Mouse (Mus musculus) forebrain, postnatal 0 days (tissue): Measurements from ENCODE around the gene Phlda1. TPM values are rescaled to one million over a fixed set of nuclear protein-coding genes. Genes with fewer than 3 reads are reported as not detected.

Source experiments
- ATAC-seq: fragments of 200-750 bp; cut with Nextera tagmentation; 2 replicates; pipeline ENCODE4 v1.8.0; 2017; ENCODE audit warnings: mild to moderate bottlenecking, moderate library complexity
- DNase-seq: peaks from one replicate; pipeline ENCODE4 v3.0.0-alpha.2; 2015
- H3K27ac ChIP-seq: fragments of 300-500 bp; sonication (generic); 2 replicates; pipeline ENCODE4 v1.5.1; 2014; ENCODE audit warnings: low read depth, mild to moderate bottlenecking, antibody characterized with exemption, low read length, moderate library complexity, mixed read lengths
- H3K27me3 ChIP-seq: fragments of 300-500 bp; sonication (generic); 2 replicates; pipeline ENCODE4 v1.6.1; 2014; ENCODE audit warnings: mild to moderate bottlenecking, low read length, mixed read lengths; ENCODE audit not compliant: insufficient read depth
- H3K36me3 ChIP-seq: fragments of 300-500 bp; sonication (generic); 2 replicates; pipeline ENCODE4 v1.6.1; 2014; ENCODE audit warnings: mild to moderate bottlenecking, moderate library complexity; ENCODE audit not compliant: insufficient read depth
- H3K4me1 ChIP-seq: fragments of 300-500 bp; sonication (generic); 2 replicates; pipeline ENCODE4 v1.6.1; 2014; ENCODE audit warnings: antibody characterized with exemption; ENCODE audit not compliant: insufficient read depth
- H3K4me2 ChIP-seq: fragments of 300-500 bp; sonication (generic); 2 replicates; pipeline ENCODE4 v1.6.1; 2014; ENCODE audit warnings: low read depth, mild to moderate bottlenecking, moderate library complexity
- H3K4me3 ChIP-seq: fragments of 300-500 bp; sonication (generic); 2 replicates; pipeline ENCODE4 v1.5.1; 2014; ENCODE audit warnings: low read depth, low read length, mixed read lengths
- H3K9ac ChIP-seq: fragments of 300-500 bp; sonication (generic); 2 replicates; pipeline ENCODE4 v1.6.1; 2014; ENCODE audit warnings: mild to moderate bottlenecking
- H3K9me3 ChIP-seq: fragments of 300-500 bp; sonication (generic); 2 replicates; pipeline ENCODE4 v1.6.1; 2016; ENCODE audit warnings: low read length
- CTCF ChIP-seq: sonication (generic); IDR thresholded peaks from 2 replicates; pipeline ENCODE4 v1.5.1; 2016; ENCODE audit warnings: antibody characterized with exemption, control low read depth, low read depth
- WGBS: fragments of 180-500 bp; shearing (Covaris S2); extraction: QIAGEN DNeasy Blood & Tissue Kit; methylation state at CpG from one replicate; pipeline ENCODE4 v1.1.7; 2014; 5-methylcytosine and 5-hydroxymethylcytosine counted together
- polyA plus RNA-seq: library from polyadenylated mRNA; unstranded; fragments of >200 nt; fragmentation: Nextera tagmentation; extraction: Ambion mirVana; gene quantifications from 2 replicates; pipeline ENCODE4 v1.2.1, GENCODE M21; 2015
- total RNA-seq: library from RNA; depleted of rRNA; stranded (reverse); fragments of >200 nt; gene quantifications from 2 replicates; pipeline ENCODE4 v1.2.3, GENCODE M21; 2014

Gene Phlda1
- total and polyA plus RNA-seq, 2 experiments from 2014 or later, result 8.9 to 29.3 TPM

DNA sequence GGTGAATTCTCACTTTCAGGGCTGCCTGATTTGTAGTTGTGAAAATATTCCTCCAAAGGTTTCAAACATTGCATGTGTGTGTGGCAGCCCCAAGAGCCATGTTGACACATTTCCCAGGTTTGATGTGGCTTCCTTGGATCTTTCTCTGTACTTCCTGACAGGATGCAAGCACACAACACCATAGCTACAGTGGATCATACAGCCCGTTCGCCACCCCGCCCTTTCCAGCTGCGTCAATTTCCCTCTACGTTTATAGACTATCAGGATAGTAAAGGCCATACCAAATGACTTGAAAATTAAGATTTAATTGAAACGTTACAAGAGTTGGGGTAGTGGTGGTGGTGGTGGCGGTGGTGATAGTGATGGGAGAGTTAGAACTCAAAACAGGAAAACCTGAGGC is 3.9 kb downstream of the Phlda1 start:
- no peak overlapping the region for H3K27ac ChIP-seq
- H3K27me3 ChIP-seq, result no peaks in the 10 kb centered on the region
- H3K36me3 ChIP-seq, result no peaks in the 10 kb centered on the region
- no peaks in the 10 kb centered on the region for H3K9me3 ChIP-seq
- peak overlapping the region; percentile 81 for H3K4me2 ChIP-seq
- WGBS, result 81% methylated on average over 7 of the region's 7 CpGs
- DNase-seq, result no peak
- H3K9ac ChIP-seq, result no peak overlapping the region
- TF ChIP-seq CTCF, result no peak
- 0 out of 2 replicates have a peak, but pooled peaks cover 10% of the 10 kb centered on the region for H3K4me1 ChIP-seq
- H3K4me3 ChIP-seq, result no peak overlapping the region
- ATAC-seq, result no peak

DNA sequence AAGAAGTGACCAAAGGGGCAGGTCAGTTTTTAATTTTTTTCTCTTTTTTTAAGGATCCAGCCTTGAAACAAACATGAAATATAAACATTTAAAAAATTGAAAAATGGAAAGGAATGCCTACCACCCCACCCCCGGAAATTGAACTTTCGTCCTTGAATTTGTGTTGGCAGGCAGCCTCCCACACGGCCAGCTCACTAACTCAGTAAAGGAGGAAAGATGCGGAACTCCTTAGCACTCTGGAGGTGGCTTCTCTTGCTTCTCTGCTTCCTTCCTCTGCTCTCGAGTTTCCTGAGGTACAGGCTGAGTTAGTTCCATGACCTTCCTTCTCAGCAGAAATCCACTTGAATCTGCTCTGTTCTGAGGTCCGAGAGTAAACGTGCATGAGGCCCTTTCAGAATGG is 4.7 kb downstream of the Phlda1 start:
- no peak overlapping the region for H3K4me3 ChIP-seq
- H3K27ac ChIP-seq, result no peak overlapping the region
- no peak for TF ChIP-seq CTCF
- H3K27me3 ChIP-seq, result no peaks in the 10 kb centered on the region
- no peak overlapping the region for H3K4me2 ChIP-seq
- H3K4me1 ChIP-seq, result 0 out of 2 replicates have a peak, but pooled peaks cover 10% of the 10 kb centered on the region
- H3K9me3 ChIP-seq, result no peaks in the 10 kb centered on the region
- WGBS, result 60% methylated on average over 7 of the region's 7 CpGs
- H3K36me3 ChIP-seq, result no peaks in the 10 kb centered on the region
- no peak for ATAC-seq
- no peak for DNase-seq
- H3K9ac ChIP-seq, result no peak overlapping the region

DNA sequence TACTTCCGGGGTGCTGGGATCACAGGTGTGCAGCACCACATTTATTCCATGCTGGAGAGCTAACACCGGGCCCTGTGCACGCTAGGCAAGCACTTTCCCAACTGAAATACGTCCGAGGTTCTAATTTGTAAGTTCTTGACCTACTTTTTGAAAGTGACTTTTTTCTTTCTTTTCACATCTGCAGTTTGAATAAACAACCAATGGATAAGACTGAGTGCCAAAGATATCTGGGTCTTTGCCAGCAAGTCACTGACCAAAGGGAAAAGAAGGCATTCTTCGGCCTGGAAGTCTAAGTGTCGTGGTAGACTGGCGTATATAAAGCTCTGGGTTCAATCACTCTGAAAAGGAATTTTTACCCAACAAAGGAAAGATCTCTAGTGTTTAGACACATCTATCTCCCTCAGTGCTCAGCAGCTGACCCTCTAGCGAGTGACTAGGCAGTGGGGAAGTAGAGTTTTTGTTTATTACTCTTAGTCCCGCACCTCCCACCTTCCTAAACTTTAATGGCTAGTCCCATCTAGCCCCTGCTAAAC is 6.0 kb downstream of the Phlda1 start:
- DNase-seq, result no peak
- H3K4me2 ChIP-seq, result no peak overlapping the region
- H3K9me3 ChIP-seq, result no peaks in the 10 kb centered on the region
- no peak for ATAC-seq
- H3K27ac ChIP-seq, result no peak overlapping the region
- no peak overlapping the region for H3K9ac ChIP-seq
- H3K27me3 ChIP-seq, result no peaks in the 10 kb centered on the region
- no peaks in the 10 kb centered on the region for H3K36me3 ChIP-seq
- no peak overlapping the region for H3K4me3 ChIP-seq
- 0 out of 2 replicates have a peak, but pooled peaks cover 10% of the 10 kb centered on the region for H3K4me1 ChIP-seq
- no peak for TF ChIP-seq CTCF
- 65% methylated on average over 10 of the region's 10 CpGs for WGBS

DNA sequence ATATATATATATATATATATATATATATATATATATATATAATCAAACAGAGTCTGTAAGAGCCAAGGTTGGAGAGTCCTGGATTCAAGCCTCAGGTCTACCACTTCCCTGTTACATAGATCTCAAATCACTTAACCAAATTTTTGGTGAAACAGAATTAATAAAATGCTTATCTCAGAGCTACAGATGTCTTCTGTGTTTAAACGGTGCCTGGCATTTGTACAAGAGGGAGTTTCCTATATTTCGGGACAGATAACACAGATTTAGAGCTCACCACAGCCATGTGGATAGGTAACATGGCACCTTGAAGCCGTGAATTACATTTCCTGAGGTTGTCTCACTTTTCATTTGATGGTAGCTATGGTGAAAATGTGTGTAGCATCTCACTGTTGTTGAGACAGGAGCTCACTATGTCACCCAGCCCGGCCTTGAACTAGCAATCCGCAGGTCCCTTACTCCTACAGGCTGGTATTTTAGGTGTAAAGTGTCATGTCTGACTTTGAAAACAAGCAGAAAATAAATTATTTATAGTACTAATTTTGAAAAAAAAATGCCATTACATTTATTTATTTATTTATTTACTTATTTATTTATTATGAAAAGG is 8.3 kb downstream of the Phlda1 start:
- no peak overlapping the region for H3K9ac ChIP-seq
- H3K4me1 ChIP-seq, result 0 out of 2 replicates have a peak, but pooled peaks cover 5% of the 10 kb centered on the region
- DNase-seq, result no peak
- no peak overlapping the region for H3K27ac ChIP-seq
- no peak for ATAC-seq
- no peak overlapping the region for H3K4me3 ChIP-seq
- H3K36me3 ChIP-seq, result no peaks in the 10 kb centered on the region
- no peak overlapping the region for H3K4me2 ChIP-seq
- H3K9me3 ChIP-seq, result no peaks in the 10 kb centered on the region
- H3K27me3 ChIP-seq, result no peaks in the 10 kb centered on the region
- TF ChIP-seq CTCF, result no peak
- 91% methylated on average over 5 of the region's 5 CpGs for WGBS

DNA sequence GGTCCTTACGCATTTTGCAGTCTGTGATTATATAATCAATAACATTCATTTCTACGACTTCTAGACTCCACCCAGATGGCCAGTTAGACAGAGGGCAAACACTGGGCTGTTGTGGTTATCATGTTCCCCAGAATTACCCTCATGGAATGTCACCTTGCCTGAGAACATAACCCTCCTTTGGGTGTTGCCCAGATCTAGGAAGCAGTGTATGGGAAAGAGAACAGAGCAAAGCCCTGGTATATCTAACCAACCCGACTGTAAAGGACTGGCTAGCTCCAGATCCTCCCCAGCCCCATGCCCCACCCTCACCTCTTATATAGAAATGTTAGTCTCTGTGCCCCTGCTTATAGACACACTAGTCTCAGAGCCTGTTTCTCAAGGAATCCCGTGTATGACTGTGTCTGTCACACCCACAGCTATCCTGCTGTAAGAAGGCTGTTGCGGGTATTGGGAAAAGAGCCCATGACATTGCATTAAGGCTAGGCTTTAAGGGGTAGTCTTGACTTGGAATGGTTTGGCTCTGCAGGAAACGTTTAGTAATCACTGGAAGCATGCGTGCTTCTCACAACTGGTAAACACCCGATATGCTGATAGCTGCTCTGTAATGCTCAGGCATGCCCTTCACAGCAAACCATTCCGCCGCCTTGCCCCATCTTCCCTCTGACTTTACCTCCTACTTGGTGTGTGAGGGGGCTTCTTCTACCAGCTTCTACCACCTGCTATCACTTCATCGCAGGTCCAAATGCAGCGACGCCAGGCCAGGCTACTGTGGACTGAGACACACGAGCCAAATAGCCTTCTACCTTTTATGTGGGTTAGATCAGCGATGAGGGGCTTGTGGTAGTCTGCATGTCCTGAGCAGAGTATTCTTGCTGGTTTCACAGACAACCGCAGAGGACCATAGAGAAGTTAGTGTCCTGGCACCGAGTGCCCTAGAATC is 9.3 kb downstream of the Phlda1 start:
- H3K4me3 ChIP-seq, result no peak overlapping the region
- no peaks in the 10 kb centered on the region for H3K9me3 ChIP-seq
- 90% methylated on average over 17 of the region's 17 CpGs for WGBS
- no peak overlapping the region for H3K9ac ChIP-seq
- no peak for DNase-seq
- H3K27ac ChIP-seq, result no peak overlapping the region
- H3K27me3 ChIP-seq, result no peaks in the 10 kb centered on the region
- no peak for TF ChIP-seq CTCF
- 0 out of 2 replicates have a peak, but pooled peaks cover 5% of the 10 kb centered on the region for H3K4me1 ChIP-seq
- no peak for ATAC-seq
- no peak overlapping the region for H3K4me2 ChIP-seq
- H3K36me3 ChIP-seq, result no peaks in the 10 kb centered on the region

DNA sequence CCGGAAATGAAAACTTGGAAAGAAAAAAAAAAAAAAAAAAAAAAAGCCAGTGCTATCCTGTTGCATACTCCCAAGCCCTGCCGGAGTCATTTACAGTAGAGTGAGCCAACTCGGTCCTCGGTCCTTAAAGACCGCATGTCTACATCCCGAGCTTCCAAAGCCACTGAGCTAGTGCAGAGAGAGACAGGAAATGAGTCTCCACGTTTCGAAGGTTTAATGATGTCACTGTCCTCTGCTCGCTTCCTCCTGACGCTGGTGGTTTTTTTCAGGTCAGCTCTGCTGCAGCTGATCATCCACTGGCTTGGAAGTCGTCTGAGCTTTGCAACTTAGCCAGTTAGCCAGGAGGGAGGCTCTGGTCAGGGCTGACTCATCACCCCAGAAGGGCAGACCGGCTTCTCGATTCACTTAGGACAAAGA is 10.1 kb downstream of the Phlda1 start:
- no peak for TF ChIP-seq CTCF
- no peak for ATAC-seq
- no peaks in the 10 kb centered on the region for H3K36me3 ChIP-seq
- H3K27me3 ChIP-seq, result no peaks in the 10 kb centered on the region
- no peaks in the 10 kb centered on the region for H3K4me1 ChIP-seq
- no peak overlapping the region for H3K9ac ChIP-seq
- WGBS, result 78% methylated on average over 13 of the region's 13 CpGs
- no peak overlapping the region for H3K4me3 ChIP-seq
- DNase-seq, result no peak
- no peak overlapping the region for H3K4me2 ChIP-seq
- no peaks in the 10 kb centered on the region for H3K9me3 ChIP-seq
- no peak overlapping the region for H3K27ac ChIP-seq
